Mouse (Mus musculus): Measurements from ENCODE around the gene Ckap4. TPM values are rescaled to one million over a fixed set of nuclear protein-coding genes. Genes with fewer than 3 reads are reported as not detected.
A peak's percentile ranks its signal among the peaks of the same experiment; 100 is the strongest.

The Ckap4 gene
- polyA plus RNA-seq, 1 experiment from 2014 or later, result 49.2 TPM

GRCm38 (mm10) chr10:84539651-84540050, 5.8 kb upstream of the Ckap4 start:
- no peak overlapping the region for H3K9ac ChIP-seq (replicated peaks; ENCODE audit: low read depth)
- 87% methylated on average over 6 of the region's 6 CpGs for WGBS
- no peak overlapping the region for H3K4me2 ChIP-seq (replicated peaks; ENCODE audit: low read depth, low read length)
- H3K4me1 ChIP-seq (ENCODE audit: insufficient read depth, low read depth, low read length), result peaks cover 2% of the 10 kb centered on the region; the same call in 1 of the 2 replicates
- no peak for TF ChIP-seq EP300 (IDR thresholded peaks at IDR 0.05)
- no peak for TF ChIP-seq CTCF (IDR thresholded peaks at IDR 0.05)
- ATAC-seq (no peak), DNase-seq (ENCODE audit: low spot score) (no peak)
- H3K27ac ChIP-seq (ENCODE audit: low read length), result no peak overlapping the region
- H3K9me3 ChIP-seq (ENCODE audit: low read length), result no peaks in the 10 kb centered on the region
- H3K4me3 ChIP-seq (ENCODE audit: low read depth, low read length), result no peak overlapping the region
- no peaks in the 10 kb centered on the region for H3K36me3 ChIP-seq (ENCODE audit: insufficient read depth, low read length)
- no peaks in the 10 kb centered on the region for H3K27me3 ChIP-seq (replicated peaks; ENCODE audit: insufficient read depth, low read length)

DNA sequence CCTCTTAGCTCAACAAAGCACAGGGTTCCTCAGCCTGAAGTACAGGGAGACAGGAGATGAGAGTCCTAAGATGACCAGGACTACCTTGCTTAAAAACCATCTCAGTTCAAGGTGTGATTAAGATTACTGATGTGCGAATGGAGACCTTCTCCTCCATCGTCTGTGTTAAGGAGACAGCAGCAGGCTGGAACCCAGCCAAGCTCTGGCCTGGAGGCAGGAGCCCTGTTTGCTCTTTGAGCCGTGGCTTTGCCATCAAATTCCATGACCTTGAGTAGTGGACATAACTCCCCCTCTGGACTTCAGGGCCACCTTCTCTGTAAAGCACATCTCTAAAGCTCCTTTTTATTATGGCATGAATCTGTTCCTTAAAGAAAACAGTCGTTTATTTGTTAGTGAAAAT, 2.0 kb upstream of the Ckap4 start:
- DNase-seq (ENCODE audit: low spot score) (no peak), ATAC-seq (no peak)
- no peak overlapping the region for H3K4me3 ChIP-seq (ENCODE audit: low read depth, low read length)
- H3K36me3 ChIP-seq (ENCODE audit: insufficient read depth, low read length), result 0 out of 2 replicates have a peak, but pooled peaks cover 2% of the 10 kb centered on the region
- no peaks in the 10 kb centered on the region for H3K9me3 ChIP-seq (ENCODE audit: low read length)
- H3K9ac ChIP-seq (replicated peaks; ENCODE audit: low read depth), result no peak overlapping the region
- H3K4me2 ChIP-seq (replicated peaks; ENCODE audit: low read depth, low read length), result no peak overlapping the region
- H3K27ac ChIP-seq (ENCODE audit: low read length), result no peak overlapping the region
- no peaks in the 10 kb centered on the region for H3K27me3 ChIP-seq (replicated peaks; ENCODE audit: insufficient read depth, low read length)
- no peak for TF ChIP-seq CTCF (IDR thresholded peaks at IDR 0.05)
- no peak for TF ChIP-seq EP300 (IDR thresholded peaks at IDR 0.05)
- H3K4me1 ChIP-seq (ENCODE audit: insufficient read depth, low read depth, low read length), result peaks cover 22% of the 10 kb centered on the region
- WGBS, result 41% methylated on average over 4 of the region's 4 CpGs

- no peak for TF ChIP-seq CTCF (IDR thresholded peaks at IDR 0.05)
- TF ChIP-seq EP300 (IDR thresholded peaks at IDR 0.05), result no peak
- DNase-seq (ENCODE audit: low spot score) (no peak), ATAC-seq (no peak)
- 79% methylated on average over 5 of the region's 5 CpGs for WGBS
- Histone ChIP-seq H3K9me3 (ENCODE audit: low read length) (no peaks in the 10 kb centered on the region), H3K4me1 (ENCODE audit: insufficient read depth, low read depth, low read length) (peaks cover 26% of the 10 kb centered on the region), H3K4me2 (replicated peaks; ENCODE audit: low read depth, low read length) (no peak overlapping the region), H3K4me3 (ENCODE audit: low read depth, low read length) (no peak overlapping the region), H3K27me3 (replicated peaks; ENCODE audit: insufficient read depth, low read length) (no peaks in the 10 kb centered on the region), H3K36me3 (ENCODE audit: insufficient read depth, low read length) (0 out of 2 replicates have a peak, but pooled peaks cover 2% of the 10 kb centered on the region), H3K9ac (replicated peaks; ENCODE audit: low read depth) (no peak overlapping the region), H3K27ac (ENCODE audit: low read length) (no peak overlapping the region)
Measured at GRCm38 (mm10) chr10:84535458-84535857, 1.6 kb upstream of the Ckap4 start.

GRCm38 (mm10) chr10:84532911-84533882, 665 bp downstream of the Ckap4 start:
- WGBS, result 2% methylated on average over 54 of the region's 72 CpGs
- DNase-seq (ENCODE audit: low spot score) (peak; percentile 56), ATAC-seq (peak; percentile 32)
- H3K4me1 ChIP-seq (ENCODE audit: insufficient read depth, low read depth, low read length), result peaks cover 26% of the 10 kb centered on the region
- no peaks in the 10 kb centered on the region for H3K9me3 ChIP-seq (ENCODE audit: low read length)
- H3K27me3 ChIP-seq (replicated peaks; ENCODE audit: insufficient read depth, low read length), result no peaks in the 10 kb centered on the region
- H3K4me3 ChIP-seq (ENCODE audit: low read depth, low read length), result peak overlapping the region; percentile 67
- TF ChIP-seq CTCF (IDR thresholded peaks at IDR 0.05) (peak; percentile 23; the same call in 1 of the 2 replicates), EP300 (IDR thresholded peaks at IDR 0.05) (no peak)
- H3K9ac ChIP-seq (replicated peaks; ENCODE audit: low read depth), result peak overlapping the region; percentile 71
- peaks cover 3% of the 10 kb centered on the region; the same call in 1 of the 2 replicates for H3K36me3 ChIP-seq (ENCODE audit: insufficient read depth, low read length)
- peak overlapping the region; percentile 90 for H3K27ac ChIP-seq (ENCODE audit: low read length)
- peak overlapping the region; percentile 85 for H3K4me2 ChIP-seq (replicated peaks; ENCODE audit: low read depth, low read length)

- ATAC-seq, result peak; percentile 69
- peaks cover 26% of the 10 kb centered on the region for H3K4me1 ChIP-seq (ENCODE audit: insufficient read depth, low read depth, low read length)
- peak overlapping the region; percentile 90 for H3K27ac ChIP-seq (ENCODE audit: low read length)
- TF ChIP-seq CTCF (IDR thresholded peaks at IDR 0.05), result no peak
- peak; percentile 56 for TF ChIP-seq EP300 (IDR thresholded peaks at IDR 0.05)
- WGBS, result 18% methylated on average over 16 of the region's 16 CpGs
- peaks cover 10% of the 10 kb centered on the region; the same call in 1 of the 2 replicates for H3K36me3 ChIP-seq (ENCODE audit: insufficient read depth, low read length)
- no peaks in the 10 kb centered on the region for H3K9me3 ChIP-seq (ENCODE audit: low read length)
- H3K4me2 ChIP-seq (replicated peaks; ENCODE audit: low read depth, low read length), result peak overlapping the region; percentile 85
- H3K4me3 ChIP-seq (ENCODE audit: low read depth, low read length), result peak overlapping the region; percentile 67; the same call in 1 of the 2 replicates
- peak; percentile 97 for DNase-seq (ENCODE audit: low spot score)
- H3K27me3 ChIP-seq (replicated peaks; ENCODE audit: insufficient read depth, low read length), result no peaks in the 10 kb centered on the region
- H3K9ac ChIP-seq (replicated peaks; ENCODE audit: low read depth), result no peak overlapping the region; the same call in 1 of the 2 replicates
Measured at GRCm38 (mm10) chr10:84532191-84532889, 1.5 kb downstream of the Ckap4 start.

DNA sequence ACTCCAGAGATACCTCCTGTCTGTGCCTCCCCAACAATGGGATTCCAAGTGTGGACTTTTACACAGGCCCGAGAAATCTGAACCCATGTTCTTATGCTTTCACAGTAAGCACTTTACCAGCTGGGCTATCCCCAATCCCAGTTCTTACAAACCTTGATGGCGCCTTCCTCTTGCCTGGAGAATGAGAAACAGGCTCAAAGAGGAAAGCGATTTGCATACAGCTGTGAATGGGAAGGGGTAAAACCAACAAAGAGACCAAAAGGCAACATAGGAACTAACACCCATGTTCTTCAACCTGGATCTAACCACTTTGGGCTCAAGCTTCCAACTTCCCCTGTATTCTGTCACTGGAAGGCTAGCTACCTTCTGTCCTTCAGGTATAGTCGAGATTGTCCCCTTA, 2.3 kb downstream of the Ckap4 start:
- no peak overlapping the region for H3K9ac ChIP-seq (replicated peaks; ENCODE audit: low read depth)
- no peak for TF ChIP-seq EP300 (IDR thresholded peaks at IDR 0.05)
- no peak for TF ChIP-seq CTCF (IDR thresholded peaks at IDR 0.05)
- peak overlapping the region; percentile 90 for H3K27ac ChIP-seq (ENCODE audit: low read length)
- H3K4me2 ChIP-seq (replicated peaks; ENCODE audit: low read depth, low read length), result peak overlapping the region; percentile 85
- DNase-seq (ENCODE audit: low spot score), result no peak
- peaks cover 10% of the 10 kb centered on the region; the same call in 1 of the 2 replicates for H3K36me3 ChIP-seq (ENCODE audit: insufficient read depth, low read length)
- peak overlapping the region; percentile 16; the same call in 1 of the 2 replicates for H3K4me3 ChIP-seq (ENCODE audit: low read depth, low read length)
- H3K4me1 ChIP-seq (ENCODE audit: insufficient read depth, low read depth, low read length), result peaks cover 26% of the 10 kb centered on the region
- ATAC-seq, result no peak
- H3K27me3 ChIP-seq (replicated peaks; ENCODE audit: insufficient read depth, low read length), result no peaks in the 10 kb centered on the region
- no peaks in the 10 kb centered on the region for H3K9me3 ChIP-seq (ENCODE audit: low read length)
- 75% methylated on average over 4 of the region's 4 CpGs for WGBS
